Mouse (Mus musculus): ENCODE measurements at regions not wholly inside any gene's neighbourhood (a gene's known extent, or its start where the extent isn't known, plus 50 kb on each side); places are given as distances from the start of the nearest gene placed in this dataset.
"Not testable (repeated sequence)": the region's sequence is repeated elsewhere in the genome, so short reads cannot be mapped to it uniquely, and the experiment has no call there.

DNA sequence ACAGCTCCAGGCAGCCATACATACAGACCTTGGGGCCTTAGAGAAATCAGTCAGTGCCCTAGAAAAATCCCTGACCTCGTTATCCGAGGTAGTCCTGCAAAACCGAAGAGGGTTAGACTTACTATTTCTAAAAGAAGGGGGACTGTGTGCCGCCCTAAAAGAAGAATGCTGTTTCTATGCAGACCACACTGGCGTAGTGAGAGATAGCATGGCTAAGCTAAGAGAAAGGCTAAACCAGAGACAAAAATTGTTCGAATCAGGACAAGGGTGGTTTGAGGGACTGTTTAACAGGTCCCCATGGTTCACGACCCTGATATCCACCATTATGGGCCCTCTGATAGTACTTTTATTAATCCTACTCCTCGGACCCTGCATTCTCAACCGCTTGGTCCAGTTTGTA is 322.2 kb downstream of the Gm29866 start:
- peak in 1 of 2 experiments; percentile 7 for DNase-seq (ENCODE audit: low spot score in 2 of 2)

- DNase-seq (ENCODE audit: low spot score in 2 of 2) = not testable (repeated sequence)
These were observed 323.1 kb downstream of the Gm29866 start for GRCm38 (mm10) chrY:20670391-20670790.

- peak in 1 of 2 experiments; percentile 4 for DNase-seq (ENCODE audit: low spot score in 2 of 2)
These were observed 328.2 kb downstream of the Gm29866 start for GRCm38 (mm10) chrY:20665296-20665695.
